ENCODE assay signal across 16 mouse cellular contexts in the genomic region with DNA sequence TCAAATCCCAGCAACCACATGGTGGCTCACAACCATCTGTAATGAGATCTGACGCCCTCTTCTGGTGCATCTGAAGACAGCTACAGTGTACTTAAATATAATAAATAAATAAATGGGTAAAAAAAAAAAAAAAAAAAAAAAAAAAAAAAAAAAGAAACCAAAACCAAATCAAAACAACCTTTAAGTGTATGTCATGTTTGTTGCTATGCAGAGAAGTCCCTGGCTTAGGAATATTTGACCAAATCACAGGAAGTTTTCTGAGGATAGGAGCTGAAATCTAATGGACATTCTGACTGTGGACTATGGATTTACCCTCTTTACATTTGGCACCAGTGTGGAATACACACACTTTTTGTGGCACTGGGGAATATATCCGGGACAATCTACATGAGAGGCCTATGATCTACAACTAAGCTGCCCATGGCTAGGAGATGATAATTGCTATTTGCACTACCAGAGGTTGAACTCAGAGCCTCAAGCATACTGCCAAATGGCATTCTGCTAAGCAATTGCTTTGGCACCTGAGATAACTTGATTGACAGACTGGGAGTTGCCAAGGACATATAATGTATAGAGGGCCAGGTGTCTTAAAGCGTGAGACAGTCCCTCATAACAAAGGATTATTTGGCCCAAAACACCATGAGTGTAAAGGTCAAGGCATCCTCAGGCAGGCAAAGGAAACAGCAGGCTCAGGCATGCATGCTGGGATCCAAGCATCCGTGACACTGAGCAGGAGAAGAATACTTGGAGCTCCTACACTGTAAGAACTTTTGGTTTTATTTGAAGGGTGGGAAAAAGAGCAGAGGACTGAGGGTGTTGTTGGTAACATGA. TPM values are rescaled to one million over a fixed set of nuclear protein-coding genes. Genes with fewer than 3 reads are reported as not detected.
DNase-seq lines count a peak whose midpoint lies in the region; TF ChIP-seq lines count a peak whose summit lies in the region.
"Had no signal": no experiment of that assay in that cellular context is flagged by ENCODE, and none has a peak within 500 bp of the region (broad histone marks: within the 10 kb centered on the region; RNA-seq: fewer than 3 reads in every experiment).

No protein-coding gene starts in this region.

- H3K27ac ChIP-seq in kidney, adult 2 months (ENCODE audit: insufficient read depth, low read depth, low read length) = peak overlapping the region; percentile 74
- H3K27ac ChIP-seq in CH12.LX (ENCODE audit: insufficient read depth, low read depth) (no peak overlapping the region), ES-E14 (ENCODE audit: insufficient read depth, low read depth, low read length, poor library complexity, severe bottlenecking) (no peak overlapping the region)
- H3K27ac ChIP-seq: embryonic facial prominence, embryonic 15.5 days; forebrain, embryonic 12.5 days; hindbrain, postnatal 0 days; liver, embryonic 14.5 days had no signal

- no peak overlapping the region for H3K9ac ChIP-seq in CH12.LX (ENCODE audit: insufficient read depth, low read depth)
- no peak overlapping the region for H3K9ac ChIP-seq in ES-E14 (ENCODE audit: insufficient read depth, low read depth, low read length, poor library complexity, severe bottlenecking)
- H3K9ac ChIP-seq: embryonic facial prominence, embryonic 15.5 days; forebrain, embryonic 12.5 days; heart, embryonic 12.5 days; liver, embryonic 14.5 days had no signal

- no peaks in the 10 kb centered on the region for H3K9me3 ChIP-seq in CH12.LX (replicated peaks; ENCODE audit: low read length)
- H3K9me3 ChIP-seq in ES-E14 (ENCODE audit: control insufficient read depth, insufficient read depth, low read depth, low read length) = no peaks in the 10 kb centered on the region
- H3K9me3 ChIP-seq: embryonic facial prominence, embryonic 15.5 days; forebrain, embryonic 12.5 days; heart, embryonic 12.5 days had no signal

- no peaks in the 10 kb centered on the region; the same call in 1 of the 2 replicates for H3K36me3 ChIP-seq in kidney, adult 2 months (ENCODE audit: control insufficient read depth, insufficient read depth, low read length)
- H3K36me3 ChIP-seq in CH12.LX (replicated peaks in 1 of 2; ENCODE audit: control insufficient read depth in 1 of 2, insufficient read depth in 1 of 2, low read length in 1 of 2) = peaks cover 3 to 31% of the 10 kb centered on the region in 2 experiments
- H3K36me3 ChIP-seq in ES-E14 (ENCODE audit: control insufficient read depth, insufficient read depth, low read length, poor library complexity, severe bottlenecking) = no peaks in the 10 kb centered on the region
- H3K36me3 ChIP-seq: embryonic facial prominence, embryonic 15.5 days; forebrain, embryonic 12.5 days; heart, embryonic 12.5 days had no signal

- WGBS in kidney, adult 2 months = 54% methylated on average over 4 of the region's 4 CpGs

- dilution Hi-C loops in CH12.LX (cut with MboI; ENCODE audit: extremely low pct_ligation_motif_present, extremely low pct_unique_long_range_greater_than_20kb, low sequenced_read_pairs) = no loop called here

- no peak for TF ChIP-seq POLR2A in kidney, adult 2 months (IDR thresholded peaks at IDR 0.05; ENCODE audit: low read depth, low read length)
- TF ChIP-seq POLR2A in CH12.LX (IDR thresholded peaks at IDR 0.05; ENCODE audit: low read depth, low read length) = no peak

- in situ Hi-C loops in CH12.LX (cut with MboI; ENCODE audit: low pct_ligation_motif_present, low pct_unique_long_range_greater_than_20kb, low sequenced_read_pairs) = no loop called here
- in situ Hi-C loops in ES-E14 (cut with MboI; ENCODE audit: low sequenced_read_pairs in 2 of 2, unreplicated experiment in 2 of 2) = no loop called here

- peak; percentile 63 for DNase-seq in kidney, adult 2 months
- DNase-seq in kidney, postnatal 10 days = no peak
- no peak for DNase-seq in CH12.LX (ENCODE audit: extremely low read depth)
- DNase-seq in ES-E14 (ENCODE audit: low read depth, low spot score) = no peak
- DNase-seq in kidney, postnatal 14 days = peak; percentile 36
- DNase-seq in adrenal gland, postnatal 14 days = no peak
- no peak for DNase-seq in retina, postnatal 1 day
- DNase-seq: adrenal gland, postnatal 10 days; cerebellum, adult 8-10 months; gastrocnemius, postnatal 36 days; thymus, postnatal 25 days had no signal

- TF ChIP-seq EP300 in CH12.LX (IDR thresholded peaks at IDR 0.05; ENCODE audit: low read length) = no peak

- no peak overlapping the region for H3K4me2 ChIP-seq in CH12.LX (ENCODE audit: insufficient read depth, low read depth, poor library complexity, severe bottlenecking)
- H3K4me2 ChIP-seq: embryonic facial prominence, embryonic 15.5 days; forebrain, embryonic 12.5 days; heart, embryonic 12.5 days had no signal

- H3K4me1 ChIP-seq in kidney, adult 2 months (ENCODE audit: control insufficient read depth, insufficient read depth, low read length) = peaks cover 14% of the 10 kb centered on the region; the same call in 1 of the 2 replicates
- H3K4me1 ChIP-seq in CH12.LX (ENCODE audit: control insufficient read depth in 1 of 2, insufficient read depth in 2 of 2) (peaks cover 5 to 73% of the 10 kb centered on the region in 2 experiments; a peak in 3 of 4 replicates), ES-E14 (ENCODE audit: control insufficient read depth in 2 of 2, insufficient read depth in 2 of 2, low read length in 2 of 2, poor library complexity in 1 of 2) (no peaks in the 10 kb centered on the region)
- H3K4me1 ChIP-seq: embryonic facial prominence, embryonic 15.5 days; forebrain, embryonic 12.5 days; heart, embryonic 12.5 days had no signal

- no peak overlapping the region for H3K4me3 ChIP-seq in kidney, adult 2 months (ENCODE audit: insufficient read depth, low read depth, low read length)
- H3K4me3 ChIP-seq in CH12.LX (replicated peaks in 1 of 3; ENCODE audit: low read depth in 2 of 3, low read length in 2 of 3, poor library complexity in 1 of 3) (no peak overlapping the region), ES-E14 (ENCODE audit: insufficient read depth in 1 of 2, low read depth in 1 of 2, low read length in 2 of 2, poor library complexity in 1 of 2, severe bottlenecking in 1 of 2) (no peak overlapping the region)
- H3K4me3 ChIP-seq: embryonic facial prominence, embryonic 15.5 days; forebrain, embryonic 12.5 days; heart, embryonic 12.5 days had no signal

- TF ChIP-seq RAD21 in CH12.LX (IDR thresholded peaks at IDR 0.05; ENCODE audit: low read depth, low read length) = no peak

- H3K27me3 ChIP-seq in kidney, adult 2 months (replicated peaks; ENCODE audit: control insufficient read depth, insufficient read depth, low read length) = no peaks in the 10 kb centered on the region
- no peaks in the 10 kb centered on the region for H3K27me3 ChIP-seq in CH12.LX (replicated peaks)
- H3K27me3 ChIP-seq: embryonic facial prominence, embryonic 15.5 days; forebrain, embryonic 12.5 days; heart, embryonic 12.5 days had no signal

- H3K79me2 ChIP-seq in CH12.LX (replicated peaks; ENCODE audit: control insufficient read depth, extremely low read depth, insufficient read depth, poor library complexity, severe bottlenecking) = peaks cover 2% of the 10 kb centered on the region; the same call in 1 of the 2 replicates

- TF ChIP-seq CTCF in kidney, adult 2 months (conservative IDR thresholded peaks at IDR 0.05; ENCODE audit: insufficient read depth, insufficient read length, low read depth, low read length) = no peak
- TF ChIP-seq CTCF in CH12.LX (conservative IDR thresholded peaks at IDR 0.05 in 1 of 2, IDR thresholded peaks at IDR 0.05 in 1 of 2; ENCODE audit: low read depth in 2 of 2, low read length in 2 of 2) = no peak

TF ChIP-seq in CH12.LX, 34 proteins besides CTCF, POLR2A, EP300 and RAD21:
- TF ChIP-seq CHD2 (IDR thresholded peaks at IDR 0.05; ENCODE audit: low read length) = no peak
- TF ChIP-seq ZNF384 (IDR thresholded peaks at IDR 0.05; ENCODE audit: low read depth, low read length) = peak; percentile 82
- no peak for TF ChIP-seq ZC3H11A (IDR thresholded peaks at IDR 0.05; ENCODE audit: low read depth, low read length)
- no peak for TF ChIP-seq MAX (IDR thresholded peaks at IDR 0.05; ENCODE audit: low read length)

TF ChIP-seq in ES-E14, 5 proteins besides CTCF, POLR2A, EP300 and RAD21:
- TF ChIP-seq ZC3H11A (IDR thresholded peaks at IDR 0.05; ENCODE audit: borderline replicate concordance, low read depth, low read length) (no peak), CHD2 (IDR thresholded peaks at IDR 0.05; ENCODE audit: low read depth, low read length) (no peak), ZNF384 (IDR thresholded peaks at IDR 0.05; ENCODE audit: low read depth, low read length) (peak; percentile 81), HCFC1 (IDR thresholded peaks at IDR 0.05; ENCODE audit: borderline replicate concordance, insufficient read depth, low read length) (no peak)
TF ChIP-seq in ES-E14: peak in this region for 1.

RNA-seq across cellular contexts. Expression of gene Tubd1, which starts 54.8 kb away (rescaled TPM):
- 2.6 and 2.8 TPM in 2 replicates for polyA plus RNA-seq in kidney, adult 2 months (2012; rRNA removed)
- total RNA-seq in CH12.LX (2012; rRNA removed) (11.9 and 14.3 TPM in 2 replicates), CH12.LX (2014; rRNA removed) (9.7 and 9.8 TPM in 2 replicates), ES-E14 (2012; rRNA removed) (3.0 and 6.5 TPM in 2 replicates)
- 12.6 and 13.4 TPM in 2 replicates for polyA plus RNA-seq in CH12.LX (2012; ENCODE audit: insufficient read length, low read depth)
- total RNA-seq in adrenal gland, postnatal 14 days (2021) = 9.1 and 9.8 TPM in 2 replicates

RNA-seq across cellular contexts. Expression of gene Rps6kb1, which starts 55.0 kb away (rescaled TPM):
- polyA plus RNA-seq in kidney, adult 2 months (2012; rRNA removed) = 6.0 and 7.3 TPM in 2 replicates
- total RNA-seq in CH12.LX (2012; rRNA removed) (45.2 and 56.7 TPM in 2 replicates), CH12.LX (2014; rRNA removed) (76.9 and 79.9 TPM in 2 replicates), ES-E14 (2012; rRNA removed) (41.4 and 43.1 TPM in 2 replicates)
- 110 and 152 TPM in 2 replicates for polyA plus RNA-seq in CH12.LX (2012; ENCODE audit: insufficient read length, low read depth)
- total RNA-seq in adrenal gland, postnatal 14 days (2021) = 39.4 and 45.2 TPM in 2 replicates

Comparison
In these comparisons a context has a peak if more than half of its experiments do, and no peak if none do; other contexts are left out.
1. DNase-seq: peak in kidney, adult 2 months (single experiment) and kidney, postnatal 14 days (single experiment); none in kidney, postnatal 10 days (single experiment), CH12.LX (single experiment), ES-E14 (single experiment), adrenal gland, postnatal 14 days (single experiment) and retina, postnatal 1 day (single experiment).